Mouse (Mus musculus) heart, adult 10 weeks (tissue): ENCODE results near the gene Ccdc144b. TPM values are rescaled to one million over a fixed set of nuclear protein-coding genes. Genes with fewer than 3 reads are reported as not detected.

ENCODE experiments used
- polyA plus RNA-seq: library from polyadenylated mRNA; stranded (reverse); fragments of 350-450 nt; fragmentation: Illumina TruSeq; extraction: RNeasy Lipid Tissue Mini Kit (QIAGEN cat#74804); gene quantifications from one replicate; pipeline ENCODE4 v1.2.3, GENCODE M21; 2014; ENCODE audit warnings: low read depth, low replicate concordance

Ccdc144b gene
- polyA plus RNA-seq = not detected

GRCm38 (mm10) chr3:36053447-36053846 is at the start of gene Ccdc144b:
TSS of gene Ccdc144b (minus strand) at chr3:36053547.

DNA sequence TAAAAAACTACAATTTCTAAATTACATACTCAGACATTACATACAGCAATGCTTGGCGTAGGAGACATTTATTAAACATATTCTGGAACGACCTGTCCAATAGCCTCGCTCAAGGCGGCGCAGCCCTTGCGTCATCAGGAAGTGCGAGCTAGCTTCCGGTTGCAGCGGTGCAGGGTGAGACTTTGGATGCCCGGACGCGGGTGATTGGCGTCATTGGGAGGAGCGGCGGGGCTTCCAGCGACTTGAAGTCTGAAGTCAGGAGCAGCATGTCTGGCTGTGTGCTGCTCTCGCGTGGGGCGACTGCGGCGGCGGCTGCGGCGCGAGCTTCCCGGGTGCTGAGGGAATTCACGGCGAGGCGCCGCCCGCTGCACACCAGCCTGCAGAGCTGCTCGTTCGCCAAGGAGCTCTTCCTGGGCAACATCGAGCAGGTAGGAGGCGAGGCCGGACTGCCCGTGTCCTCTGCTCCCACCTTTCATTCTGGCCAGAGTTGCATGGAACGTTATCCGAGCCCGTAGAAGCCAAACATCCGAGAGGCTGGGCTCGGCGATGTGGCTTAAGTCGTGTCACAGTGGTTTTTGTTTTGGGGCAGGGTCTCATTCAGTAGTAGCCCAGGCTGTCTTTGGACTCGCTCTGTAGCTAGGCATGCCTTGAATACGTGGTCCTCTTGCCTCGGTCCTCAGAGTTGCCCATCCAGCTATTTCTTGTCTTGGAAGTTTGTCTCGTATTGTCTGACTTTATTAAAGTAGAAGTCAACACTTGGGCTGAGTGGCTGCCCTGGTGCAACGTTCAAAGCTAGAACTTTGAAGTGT is 12.7 kb upstream of the Ccdc144b start, which contains the start of gene Acad9:
Acad9 (plus strand) TSS at position 137 of the 809 bp plus-strand sequence.

GRCm38 (mm10) chr3:36000275-36001239 is 52.8 kb downstream of the Ccdc144b start, which contains the start of gene Mccc1:
TSS of gene Mccc1 (minus strand) at chr3:36000678.

Other genes with a start within 250 kb of the Ccdc144b start
- 43.9 TPM for gene Dcun1d1, start 116.1 kb downstream of the Ccdc144b start, polyA plus RNA-seq
- gene Mccc1, start 52.9 kb downstream of the Ccdc144b start, polyA plus RNA-seq = 168 TPM
- gene Acad9, start 12.4 kb upstream of the Ccdc144b start, polyA plus RNA-seq = 37.7 TPM
- 2.6 TPM for gene D3Ertd254e, start 97.5 kb upstream of the Ccdc144b start, polyA plus RNA-seq
- not detected for gene Qrfpr, start 168.8 kb upstream of the Ccdc144b start, polyA plus RNA-seq